Mouse (Mus musculus) cerebellum, adult 2 months (tissue): Measurements from ENCODE around the gene Apobec2.

ENCODE experiments used
- CTCF ChIP-seq: fragments of 200-500 bp; IDR thresholded peaks from 2 replicates; pipeline ENCODE4 v1.5.1; 2011; ENCODE audit warnings: low read depth, mild to moderate bottlenecking, control low read depth, low read length, moderate library complexity, borderline replicate concordance; ENCODE audit not compliant: insufficient read depth
- POLR2A ChIP-seq: fragments of 200-500 bp; IDR thresholded peaks from 2 replicates; pipeline ENCODE4 v1.6.1; 2011; ENCODE audit warnings: low read length, control low read depth, borderline replicate concordance; ENCODE audit not compliant: insufficient read depth

- TF ChIP-seq CTCF: no peak
- TF ChIP-seq POLR2A: no peak
Observed at GRCm38 (mm10) chr17:48392616-48393015, 40.1 kb downstream of the Apobec2 start.
